Mouse (Mus musculus) thymus, postnatal 36 days (tissue): ENCODE measurements around the gene Dpysl5.

ENCODE experiments used
- DNase-seq, 2 experiments: peaks; one replicate each; pipeline ENCODE4 v3.0.0; 2022; ENCODE audit warnings: mixed read lengths in 2 of 2

Dpysl5 gene

GRCm38 (mm10) chr5:30709744-30710383 lies 1.5 kb upstream of the Dpysl5 start:
- peak; percentile 57 to 60 for DNase-seq

GRCm38 (mm10) chr5:30710486-30710885 lies 878 bp upstream of the Dpysl5 start:
- DNase-seq: no peak

GRCm38 (mm10) chr5:30712002-30712390 lies 632 bp downstream of the Dpysl5 start:
- DNase-seq: peak in 1 of 2 experiments; percentile 6

- peak; percentile 32 to 44 for DNase-seq
These were observed 1.3 kb downstream of the Dpysl5 start for GRCm38 (mm10) chr5:30712441-30713298.

GRCm38 (mm10) chr5:30713299-30713675 lies 1.9 kb downstream of the Dpysl5 start:
- peak in 1 of 2 experiments; percentile 8 for DNase-seq

GRCm38 (mm10) chr5:30713691-30714090 lies 2.3 kb downstream of the Dpysl5 start:
- no peak for DNase-seq

GRCm38 (mm10) chr5:30716311-30716710 lies 4.9 kb downstream of the Dpysl5 start:
- no peak for DNase-seq

GRCm38 (mm10) chr5:30717506-30717905 lies 6.1 kb downstream of the Dpysl5 start:
- no peak for DNase-seq

GRCm38 (mm10) chr5:30717991-30718703 lies 6.8 kb downstream of the Dpysl5 start:
- DNase-seq: no peak

- no peak for DNase-seq
These were observed 10.6 kb downstream of the Dpysl5 start for GRCm38 (mm10) chr5:30721935-30722334.

- DNase-seq: no peak
These were observed 14.9 kb downstream of the Dpysl5 start for GRCm38 (mm10) chr5:30726151-30726693.

GRCm38 (mm10) chr5:30732511-30732910 lies 21.1 kb downstream of the Dpysl5 start:
- DNase-seq: no peak

- DNase-seq: no peak
These were observed 23.3 kb downstream of the Dpysl5 start for GRCm38 (mm10) chr5:30734666-30735065.

- no peak for DNase-seq
These were observed 26.9 kb downstream of the Dpysl5 start for GRCm38 (mm10) chr5:30738127-30738828.

- no peak for DNase-seq
These were observed 28.2 kb downstream of the Dpysl5 start for GRCm38 (mm10) chr5:30739595-30739994.

GRCm38 (mm10) chr5:30749582-30750311 lies 38.4 kb downstream of the Dpysl5 start:
- DNase-seq: no peak

- DNase-seq: no peak
These were observed 39.7 kb downstream of the Dpysl5 start for GRCm38 (mm10) chr5:30751071-30751470.

GRCm38 (mm10) chr5:30753128-30753527 lies 41.8 kb downstream of the Dpysl5 start:
- DNase-seq: no peak

- no peak for DNase-seq
These were observed 43.9 kb downstream of the Dpysl5 start for GRCm38 (mm10) chr5:30755215-30755614.

GRCm38 (mm10) chr5:30762815-30763510 lies 51.6 kb downstream of the Dpysl5 start:
- DNase-seq: no peak

- no peak for DNase-seq
These were observed 52.1 kb downstream of the Dpysl5 start for GRCm38 (mm10) chr5:30763511-30763830.
